Mouse (Mus musculus) liver, embryonic 13.5 days (tissue): ENCODE measurements around the gene Csk. TPM values are rescaled to one million over a fixed set of nuclear protein-coding genes. Genes with fewer than 3 reads are reported as not detected.

Source experiments
- ATAC-seq: fragments of 200-750 bp; cut with Nextera tagmentation; 2 replicates; pipeline ENCODE4 v1.8.0; 2017; ENCODE audit warnings: low read depth, mild to moderate bottlenecking, moderate number of reproducible peaks, moderate library complexity
- DNase-seq: peaks from one replicate; pipeline ENCODE4 v3.0.0; 2022
- H3K27ac ChIP-seq: fragments of 300-500 bp; sonication (generic); 2 replicates; pipeline ENCODE4 v1.5.1; 2015; ENCODE audit warnings: moderate library complexity, mild to moderate bottlenecking, inconsistent platforms
- H3K27me3 ChIP-seq: fragments of 300-500 bp; sonication (generic); 2 replicates; pipeline ENCODE4 v1.6.1; 2015; ENCODE audit warnings: mild to moderate bottlenecking, inconsistent platforms
- H3K36me3 ChIP-seq: fragments of 300-500 bp; sonication (generic); 2 replicates; pipeline ENCODE4 v1.6.1; 2015; ENCODE audit warnings: mild to moderate bottlenecking, inconsistent platforms
- H3K4me1 ChIP-seq: fragments of 300-500 bp; sonication (generic); replicated peaks from 2 replicates; pipeline ENCODE4 v1.6.1; 2015; ENCODE audit warnings: inconsistent platforms
- H3K4me2 ChIP-seq: fragments of 300-500 bp; sonication (generic); 2 replicates; pipeline ENCODE4 v1.6.1; 2015; ENCODE audit warnings: inconsistent platforms, mild to moderate bottlenecking, moderate library complexity
- H3K4me3 ChIP-seq: fragments of 300-500 bp; sonication (generic); replicated peaks from 2 replicates; pipeline ENCODE4 v1.5.1; 2015; ENCODE audit warnings: mild to moderate bottlenecking, inconsistent platforms
- H3K9ac ChIP-seq: fragments of 300-500 bp; sonication (generic); 2 replicates; pipeline ENCODE4 v1.6.1; 2015; ENCODE audit warnings: mild to moderate bottlenecking, inconsistent platforms
- H3K9me3 ChIP-seq: fragments of 300-500 bp; sonication (generic); replicated peaks from 2 replicates; pipeline ENCODE4 v1.6.1; 2016; ENCODE audit warnings: inconsistent platforms
- WGBS: fragments of 180-500 bp; shearing (Covaris S2); methylation state at CpG from one replicate; pipeline ENCODE4 v1.1.7; 2015; ENCODE audit not compliant: insufficient replicate concordance; 5-methylcytosine and 5-hydroxymethylcytosine counted together
- polyA plus RNA-seq: library from polyadenylated mRNA; unstranded; fragments of >200 nt; fragmentation: Nextera tagmentation; extraction: Ambion mirVana; gene quantifications from 2 replicates; pipeline ENCODE4 v1.2.1, GENCODE M21; 2015

The Csk gene
- polyA plus RNA-seq, 1 experiment from 2014 or later, result 20.7 TPM

DNA sequence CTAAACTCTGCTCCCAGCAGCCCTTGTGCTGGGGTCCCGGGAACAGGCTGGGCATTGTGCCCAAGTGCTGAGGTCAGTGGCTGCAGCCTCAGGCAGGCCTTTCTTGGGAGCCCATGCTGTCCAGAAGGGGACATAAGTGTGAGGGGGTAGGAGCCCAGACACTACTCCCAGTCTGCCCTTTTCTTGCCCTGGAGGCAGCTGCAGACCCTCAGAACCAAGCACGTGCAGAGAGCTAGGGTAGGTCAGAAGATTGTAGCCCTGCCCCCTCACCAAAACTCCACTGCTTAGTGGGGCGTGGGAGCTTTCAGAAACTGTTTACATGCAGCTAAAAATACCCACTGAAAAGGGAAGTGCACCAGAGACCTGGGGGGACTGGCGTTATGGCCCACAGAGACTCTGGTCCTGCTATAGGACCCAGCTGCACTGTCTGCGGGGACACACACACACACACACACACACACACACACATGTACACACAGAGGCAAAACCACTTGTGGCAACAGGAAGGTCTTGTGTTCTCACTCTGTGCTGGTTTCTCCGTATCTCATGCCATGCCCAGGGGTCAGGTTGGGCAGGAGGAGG is 15.6 kb downstream of the Csk start:
- Histone ChIP-seq H3K27ac (peak overlapping the region; percentile 95), H3K4me3 (no peak overlapping the region), H3K27me3 (no peaks in the 10 kb centered on the region), H3K9ac (peak overlapping the region; percentile 96), H3K4me2 (peak overlapping the region; percentile 98), H3K36me3 (peaks cover 17% of the 10 kb centered on the region), H3K4me1 (peaks cover 97% of the 10 kb centered on the region), H3K9me3 (no peaks in the 10 kb centered on the region)
- DNase-seq (no peak), ATAC-seq (no peak)
- 22% methylated on average over 6 of the region's 6 CpGs for WGBS

GRCm38 (mm10) chr9:57637272-57637671 is 16.2 kb downstream of the Csk start:
- peaks cover 18% of the 10 kb centered on the region for H3K36me3 ChIP-seq
- H3K27ac ChIP-seq, result peak overlapping the region; percentile 95
- 53% methylated on average over 3 of the region's 3 CpGs for WGBS
- H3K4me1 ChIP-seq, result peaks cover 96% of the 10 kb centered on the region
- H3K4me2 ChIP-seq, result peak overlapping the region; percentile 98
- peak overlapping the region; percentile 96 for H3K9ac ChIP-seq
- no peaks in the 10 kb centered on the region for H3K27me3 ChIP-seq
- no peak for DNase-seq
- H3K4me3 ChIP-seq, result no peak overlapping the region
- no peak for ATAC-seq
- no peaks in the 10 kb centered on the region for H3K9me3 ChIP-seq

DNA sequence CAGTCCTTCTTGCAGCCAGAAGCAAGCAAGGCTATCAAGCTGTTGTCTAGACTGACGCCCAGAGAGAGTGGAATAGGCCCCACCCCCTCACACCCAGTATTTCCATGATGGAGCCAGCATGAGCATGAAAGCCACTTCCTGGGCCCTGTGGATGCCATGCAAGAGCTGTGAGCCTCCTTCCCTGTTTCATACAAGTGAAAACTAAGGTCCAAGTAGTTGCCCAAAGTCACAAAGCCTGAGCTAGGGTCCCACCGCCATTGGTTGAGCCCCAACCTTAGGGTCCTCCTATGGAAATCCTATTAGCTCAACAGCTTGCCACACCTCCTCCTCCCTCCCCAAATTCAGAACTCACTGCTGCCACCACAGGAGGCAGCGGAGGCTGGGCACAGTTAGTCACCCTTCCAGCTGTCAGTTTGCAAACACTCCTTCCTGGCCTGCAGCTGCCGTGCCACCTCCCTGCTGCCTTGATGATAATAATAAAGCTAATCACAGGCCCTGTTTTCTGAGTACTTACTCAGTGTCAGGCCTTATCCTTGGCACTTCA is 19.9 kb downstream of the Csk start:
- WGBS, result 38% methylated on average over 4 of the region's 4 CpGs
- H3K9me3 ChIP-seq, result no peaks in the 10 kb centered on the region
- no peak overlapping the region for H3K4me2 ChIP-seq
- H3K27me3 ChIP-seq, result no peaks in the 10 kb centered on the region
- peak overlapping the region; percentile 44; the same call in 1 of the 2 replicates for H3K27ac ChIP-seq
- H3K9ac ChIP-seq, result no peak overlapping the region
- peaks cover 40% of the 10 kb centered on the region for H3K36me3 ChIP-seq
- no peak overlapping the region for H3K4me3 ChIP-seq
- peaks cover 64% of the 10 kb centered on the region for H3K4me1 ChIP-seq
- DNase-seq, result no peak
- peak; percentile 6; the same call in 1 of the 2 replicates for ATAC-seq

DNA sequence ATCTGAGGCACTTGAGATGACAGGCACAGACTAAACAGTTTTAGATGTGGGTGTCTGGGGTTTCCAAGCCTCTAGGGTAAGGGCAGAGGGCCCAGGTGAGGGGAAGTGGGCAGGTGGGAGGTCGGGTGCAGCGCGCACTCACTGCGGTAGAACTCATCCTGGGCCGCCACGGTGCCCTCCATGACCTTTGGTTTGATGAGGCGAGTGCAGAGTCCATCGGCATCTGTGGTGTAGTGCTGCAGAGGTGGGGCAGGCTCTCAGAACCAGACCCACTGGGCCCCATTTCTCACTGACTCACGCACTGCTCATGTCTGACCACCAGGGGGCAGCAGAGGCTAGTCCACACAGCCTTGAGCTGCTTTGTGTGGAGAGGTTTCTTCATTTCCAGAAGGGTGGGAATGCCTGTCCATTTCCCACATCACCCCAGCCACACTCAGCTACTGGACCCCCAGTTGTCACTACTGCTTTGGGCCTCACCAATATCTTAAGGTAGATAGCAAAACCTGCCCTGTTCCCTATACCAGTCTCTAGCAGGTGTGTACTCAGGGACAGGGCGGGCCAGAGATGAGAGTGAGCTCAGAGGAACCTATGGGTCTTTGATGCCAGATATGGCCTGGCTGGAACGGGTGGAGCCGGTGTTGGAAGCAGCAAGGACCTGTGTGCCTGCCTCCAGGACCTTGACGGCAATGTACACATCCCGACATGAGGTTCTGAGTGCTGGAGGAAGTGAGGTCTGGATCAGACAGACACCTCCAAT is 24.1 kb downstream of the Csk start:
- 64% methylated on average over 14 of the region's 14 CpGs for WGBS
- DNase-seq (peak; percentile 62), ATAC-seq (peak; percentile 45)
- Histone ChIP-seq H3K4me2 (no peak overlapping the region), H3K9ac (no peak overlapping the region), H3K27ac (no peak overlapping the region), H3K27me3 (no peaks in the 10 kb centered on the region), H3K9me3 (no peaks in the 10 kb centered on the region), H3K4me1 (peaks cover 30% of the 10 kb centered on the region), H3K4me3 (no peak overlapping the region), H3K36me3 (peaks cover 75% of the 10 kb centered on the region)

DNA sequence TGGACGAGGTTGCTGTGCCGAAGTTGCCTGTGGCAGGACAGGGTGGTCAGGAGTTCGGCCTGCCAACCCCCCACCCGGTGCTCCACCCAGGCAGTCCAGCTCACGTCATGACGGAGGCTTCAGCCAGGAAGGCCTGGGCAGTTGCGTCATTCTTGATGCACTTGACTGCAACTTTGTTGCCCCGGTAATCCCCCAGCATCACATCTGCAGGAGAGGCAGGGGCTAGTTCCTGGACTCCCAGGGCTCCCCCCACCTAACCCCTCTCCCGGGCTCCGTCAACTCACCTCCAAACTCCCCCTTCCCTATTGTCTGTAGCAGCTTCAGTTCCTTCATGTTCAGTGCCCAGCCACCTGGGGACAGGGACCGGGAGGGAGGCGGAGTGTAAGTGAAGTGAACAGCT is 24.7 kb downstream of the Csk start:
- peaks cover 78% of the 10 kb centered on the region for H3K36me3 ChIP-seq
- no peak overlapping the region for H3K4me3 ChIP-seq
- H3K4me2 ChIP-seq, result no peak overlapping the region
- H3K27me3 ChIP-seq, result no peaks in the 10 kb centered on the region
- no peak for ATAC-seq
- DNase-seq, result no peak
- 82% methylated on average over 12 of the region's 12 CpGs for WGBS
- H3K9me3 ChIP-seq, result no peaks in the 10 kb centered on the region
- no peak overlapping the region for H3K9ac ChIP-seq
- H3K4me1 ChIP-seq, result peaks cover 30% of the 10 kb centered on the region
- H3K27ac ChIP-seq, result no peak overlapping the region

DNA sequence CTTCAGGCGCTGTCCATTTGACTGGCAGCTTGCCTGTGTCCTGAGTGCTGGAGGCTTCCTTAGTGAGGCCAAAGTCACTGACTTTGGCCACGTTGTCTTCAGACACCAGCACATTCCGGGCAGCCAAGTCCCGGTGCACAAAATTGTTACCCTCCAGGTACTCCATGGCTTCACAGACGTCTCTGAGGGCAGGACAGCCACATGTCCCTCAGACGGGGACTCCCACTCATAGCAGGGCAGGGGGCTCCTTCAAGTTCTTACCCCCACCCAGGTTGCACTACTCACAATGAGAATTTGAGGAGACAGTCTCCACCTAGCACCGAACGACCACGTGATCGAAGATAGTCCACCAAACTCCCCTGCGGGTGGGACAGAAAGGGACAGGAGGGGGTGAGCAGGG is 25.5 kb downstream of the Csk start:
- H3K4me1 ChIP-seq, result peaks cover 30% of the 10 kb centered on the region
- no peak overlapping the region for H3K4me3 ChIP-seq
- WGBS, result 80% methylated on average over 11 of the region's 11 CpGs
- no peak overlapping the region for H3K27ac ChIP-seq
- ATAC-seq (no peak), DNase-seq (no peak)
- no peaks in the 10 kb centered on the region for H3K27me3 ChIP-seq
- no peak overlapping the region for H3K9ac ChIP-seq
- no peak overlapping the region for H3K4me2 ChIP-seq
- no peaks in the 10 kb centered on the region for H3K9me3 ChIP-seq
- H3K36me3 ChIP-seq, result peaks cover 75% of the 10 kb centered on the region

DNA sequence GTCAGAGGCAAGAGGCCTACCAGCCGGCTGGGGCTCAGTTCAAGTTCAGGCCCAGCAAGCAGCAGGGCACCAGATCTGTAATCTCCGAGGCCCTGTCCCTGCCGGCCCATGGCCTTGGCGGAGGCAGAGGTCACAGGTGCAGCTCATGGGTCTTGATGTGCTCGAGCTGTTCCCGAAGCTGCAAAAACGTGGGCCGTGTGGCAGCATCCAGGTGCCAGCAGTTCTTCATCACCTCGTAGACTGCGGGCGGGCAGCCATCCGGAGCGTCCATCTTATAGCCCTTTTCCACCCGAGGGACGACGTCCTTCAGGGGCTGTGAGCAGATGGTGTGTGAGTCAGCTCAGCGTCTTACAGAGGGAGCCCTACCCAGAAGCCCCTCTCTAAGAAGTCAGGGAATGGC is 26.2 kb downstream of the Csk start:
- WGBS, result 88% methylated on average over 17 of the region's 17 CpGs
- H3K4me2 ChIP-seq, result no peak overlapping the region
- no peak overlapping the region for H3K9ac ChIP-seq
- DNase-seq (no peak), ATAC-seq (no peak)
- no peak overlapping the region for H3K4me3 ChIP-seq
- H3K9me3 ChIP-seq, result no peaks in the 10 kb centered on the region
- peaks cover 25% of the 10 kb centered on the region for H3K4me1 ChIP-seq
- H3K27ac ChIP-seq, result no peak overlapping the region
- peaks cover 71% of the 10 kb centered on the region for H3K36me3 ChIP-seq
- no peaks in the 10 kb centered on the region for H3K27me3 ChIP-seq

DNA sequence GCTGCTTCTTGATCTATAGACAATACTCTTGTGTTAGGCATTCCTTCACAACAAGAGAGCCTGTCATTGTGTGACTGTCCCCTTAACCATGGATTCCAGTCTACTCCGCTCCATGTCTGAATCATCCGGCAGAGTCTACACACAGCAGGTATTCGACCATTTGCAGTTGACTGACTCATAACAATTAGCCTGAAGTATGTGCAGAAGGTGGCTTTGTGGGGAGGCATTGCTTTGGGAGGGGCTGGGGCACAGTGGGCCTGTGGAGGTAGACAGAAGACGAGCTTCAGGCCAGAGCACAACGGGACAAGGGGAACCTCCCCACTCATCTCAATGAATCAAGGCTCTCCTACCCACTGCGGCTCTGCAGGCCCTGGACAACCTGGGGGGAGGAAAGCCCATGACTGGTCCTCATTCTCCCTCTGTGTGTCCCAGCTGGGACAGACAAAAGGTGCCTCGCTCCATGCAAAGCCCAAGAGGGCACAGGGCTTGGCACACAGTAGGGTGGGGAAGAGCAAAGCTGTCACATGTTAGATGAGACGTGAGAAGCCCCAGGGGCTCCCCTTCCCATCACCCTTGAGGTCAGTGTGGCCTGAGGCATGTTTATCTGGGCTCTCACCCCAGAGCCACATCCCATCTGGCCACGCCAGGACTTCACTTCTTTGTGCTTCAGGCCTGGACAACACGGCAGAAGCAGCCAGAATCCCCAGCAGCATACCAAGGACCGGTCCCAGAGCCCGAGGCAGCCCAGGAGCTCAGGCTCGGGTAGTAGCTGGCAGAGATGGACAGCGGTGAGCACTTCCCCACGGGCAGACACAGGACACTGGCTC is 27.5 kb downstream of the Csk start:
- peaks cover 24% of the 10 kb centered on the region for H3K4me1 ChIP-seq
- H3K9me3 ChIP-seq, result no peaks in the 10 kb centered on the region
- ATAC-seq (no peak), DNase-seq (no peak)
- H3K9ac ChIP-seq, result no peak overlapping the region
- H3K4me2 ChIP-seq, result no peak overlapping the region
- no peaks in the 10 kb centered on the region for H3K27me3 ChIP-seq
- no peak overlapping the region for H3K27ac ChIP-seq
- peaks cover 60% of the 10 kb centered on the region for H3K36me3 ChIP-seq
- 78% methylated on average over 15 of the region's 15 CpGs for WGBS
- no peak overlapping the region for H3K4me3 ChIP-seq

DNA sequence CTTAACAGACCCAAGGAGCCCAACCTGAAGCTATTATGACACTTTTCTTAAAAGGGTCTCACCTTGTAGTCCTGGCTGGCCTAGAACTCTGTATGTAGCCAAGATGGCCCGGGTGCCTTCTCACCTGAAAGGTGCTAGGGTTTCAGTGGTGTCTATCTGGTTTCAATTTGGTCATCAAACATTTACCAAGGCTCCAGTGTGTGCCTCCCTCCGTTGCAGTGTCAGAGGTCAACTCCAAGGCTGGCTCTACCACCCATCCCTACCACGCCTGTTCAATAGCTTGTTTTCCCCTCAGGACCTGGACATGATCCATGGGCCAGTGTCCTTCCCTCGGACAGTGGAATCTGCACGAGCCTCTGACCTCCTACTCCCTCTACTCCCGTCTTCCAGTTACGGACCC is 29.1 kb downstream of the Csk start:
- Histone ChIP-seq H3K4me3 (no peak overlapping the region), H3K9me3 (no peaks in the 10 kb centered on the region), H3K27me3 (no peaks in the 10 kb centered on the region), H3K27ac (no peak overlapping the region), H3K4me2 (no peak overlapping the region), H3K9ac (no peak overlapping the region), H3K36me3 (peaks cover 45% of the 10 kb centered on the region), H3K4me1 (peaks cover 21% of the 10 kb centered on the region)
- no peak for DNase-seq
- ATAC-seq, result no peak
- 71% methylated on average over 7 of the region's 7 CpGs for WGBS

- 92% methylated on average over 5 of the region's 5 CpGs for WGBS
- Histone ChIP-seq H3K4me2 (no peak within 1 kb of the TSS), H3K9me3 (no peaks in the 10 kb centered on the region), H3K27me3 (no peaks in the 10 kb centered on the region), H3K27ac (no peak within 1 kb of the TSS), H3K4me1 (peaks cover 21% of the 10 kb centered on the region), H3K4me3 (no peak within 1 kb of the TSS), H3K9ac (no peak within 1 kb of the TSS), H3K36me3 (peaks cover 9% of the 10 kb centered on the region)
- DNase-seq (no peak), ATAC-seq (no peak)
These were observed 32.8 kb downstream of the Csk start, which contains the start of gene Lman1l for GRCm38 (mm10) chr9:57620674-57621073. Gene Lman1l (minus strand): TSS chr9:57620774.

- Histone ChIP-seq H3K4me3 (no peak overlapping the region), H3K36me3 (no peaks in the 10 kb centered on the region), H3K9ac (no peak overlapping the region), H3K4me2 (no peak overlapping the region), H3K9me3 (no peaks in the 10 kb centered on the region), H3K27me3 (0 out of 2 replicates have a peak, but pooled peaks cover 3% of the 10 kb centered on the region), H3K27ac (no peak overlapping the region), H3K4me1 (peaks cover 18% of the 10 kb centered on the region)
- 45% methylated on average over 8 of the region's 8 CpGs for WGBS
- ATAC-seq, result no peak
- DNase-seq, result no peak
These were observed 34.6 kb downstream of the Csk start for GRCm38 (mm10) chr9:57618854-57619253.
